Mouse (Mus musculus) forebrain, postnatal 0 days (tissue): Measurements from ENCODE around the gene Actg2. TPM values are rescaled to one million over a fixed set of nuclear protein-coding genes. Genes with fewer than 3 reads are reported as not detected.
A peak's percentile ranks its signal among the peaks of the same experiment; 100 is the strongest.
"Not testable (repeated sequence)": the region's sequence is repeated elsewhere in the genome, so short reads cannot be mapped to it uniquely, and the experiment has no call there.

ENCODE experiments used
- ATAC-seq: fragments of 200-750 bp; cut with Nextera tagmentation; 2 replicates; pipeline ENCODE4 v1.8.0; 2017; ENCODE audit warnings: mild to moderate bottlenecking, moderate library complexity
- DNase-seq: peaks from one replicate; pipeline ENCODE4 v3.0.0-alpha.2; 2015
- H3K27ac ChIP-seq: fragments of 300-500 bp; sonication (generic); 2 replicates; pipeline ENCODE4 v1.5.1; 2014; ENCODE audit warnings: low read depth, mild to moderate bottlenecking, antibody characterized with exemption, low read length, moderate library complexity, mixed read lengths
- H3K27me3 ChIP-seq: fragments of 300-500 bp; sonication (generic); 2 replicates; pipeline ENCODE4 v1.6.1; 2014; ENCODE audit warnings: mild to moderate bottlenecking, low read length, mixed read lengths; ENCODE audit not compliant: insufficient read depth
- H3K36me3 ChIP-seq: fragments of 300-500 bp; sonication (generic); 2 replicates; pipeline ENCODE4 v1.6.1; 2014; ENCODE audit warnings: mild to moderate bottlenecking, moderate library complexity; ENCODE audit not compliant: insufficient read depth
- H3K4me1 ChIP-seq: fragments of 300-500 bp; sonication (generic); 2 replicates; pipeline ENCODE4 v1.6.1; 2014; ENCODE audit warnings: antibody characterized with exemption; ENCODE audit not compliant: insufficient read depth
- H3K4me2 ChIP-seq: fragments of 300-500 bp; sonication (generic); 2 replicates; pipeline ENCODE4 v1.6.1; 2014; ENCODE audit warnings: low read depth, mild to moderate bottlenecking, moderate library complexity
- H3K4me3 ChIP-seq: fragments of 300-500 bp; sonication (generic); 2 replicates; pipeline ENCODE4 v1.5.1; 2014; ENCODE audit warnings: low read depth, low read length, mixed read lengths
- H3K9ac ChIP-seq: fragments of 300-500 bp; sonication (generic); 2 replicates; pipeline ENCODE4 v1.6.1; 2014; ENCODE audit warnings: mild to moderate bottlenecking
- H3K9me3 ChIP-seq: fragments of 300-500 bp; sonication (generic); 2 replicates; pipeline ENCODE4 v1.6.1; 2016; ENCODE audit warnings: low read length
- CTCF ChIP-seq: sonication (generic); IDR thresholded peaks from 2 replicates; pipeline ENCODE4 v1.5.1; 2016; ENCODE audit warnings: antibody characterized with exemption, control low read depth, low read depth
- WGBS: fragments of 180-500 bp; shearing (Covaris S2); extraction: QIAGEN DNeasy Blood & Tissue Kit; methylation state at CpG from one replicate; pipeline ENCODE4 v1.1.7; 2014; 5-methylcytosine and 5-hydroxymethylcytosine counted together
- polyA plus RNA-seq: library from polyadenylated mRNA; unstranded; fragments of >200 nt; fragmentation: Nextera tagmentation; extraction: Ambion mirVana; gene quantifications from 2 replicates; pipeline ENCODE4 v1.2.1, GENCODE M21; 2015
- total RNA-seq: library from RNA; depleted of rRNA; stranded (reverse); fragments of >200 nt; gene quantifications from 2 replicates; pipeline ENCODE4 v1.2.3, GENCODE M21; 2014; rRNA removed

The Actg2 gene
- 0.38 and 2.2 TPM in 2 replicates for total RNA-seq
- 1.0 and 1.6 TPM in 2 replicates for polyA plus RNA-seq

DNA sequence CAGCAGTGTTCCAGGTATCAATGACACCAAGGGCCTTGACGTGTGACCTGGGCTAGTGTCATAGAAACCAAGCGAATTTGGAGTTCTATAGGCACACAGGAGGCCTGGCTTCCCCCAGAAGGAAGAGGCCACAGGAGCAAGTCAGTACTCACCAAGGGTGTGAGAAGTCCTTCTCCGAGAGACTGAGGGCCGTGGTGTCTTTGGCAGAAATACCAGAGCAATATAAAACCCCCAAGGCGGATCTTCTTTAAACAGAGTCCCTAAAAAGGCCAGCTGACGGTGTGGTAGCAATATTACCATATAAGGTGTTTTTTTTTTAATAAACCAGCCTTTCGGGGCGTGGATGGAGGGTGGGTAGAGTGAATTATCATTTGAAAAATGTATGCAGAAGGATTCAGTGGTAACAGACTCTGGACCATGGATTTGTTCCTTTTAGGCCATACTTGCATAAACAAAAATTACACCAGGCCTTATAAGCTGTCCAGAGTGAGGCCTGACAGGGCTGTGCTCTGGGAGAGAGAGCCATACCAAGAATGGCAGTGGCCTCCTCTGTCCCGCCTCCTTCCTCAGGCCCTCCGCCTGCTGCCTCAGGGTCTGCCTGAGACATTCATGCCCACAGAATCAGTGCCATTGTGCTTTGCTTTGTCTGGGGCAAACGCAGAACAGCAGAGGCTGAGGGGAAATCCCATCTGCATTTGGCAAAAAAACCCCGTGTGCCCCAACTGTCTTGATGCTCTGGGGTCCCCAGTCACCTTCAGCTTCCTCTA, at the start of gene Actg2:
Gene Actg2 (minus strand): TSS at position 238 of the 767 bp plus-strand sequence.
- ATAC-seq: no peak
- WGBS: 61% methylated on average over 12 of the region's 12 CpGs
- no peaks in the 10 kb centered on the region for H3K27me3 ChIP-seq

DNA sequence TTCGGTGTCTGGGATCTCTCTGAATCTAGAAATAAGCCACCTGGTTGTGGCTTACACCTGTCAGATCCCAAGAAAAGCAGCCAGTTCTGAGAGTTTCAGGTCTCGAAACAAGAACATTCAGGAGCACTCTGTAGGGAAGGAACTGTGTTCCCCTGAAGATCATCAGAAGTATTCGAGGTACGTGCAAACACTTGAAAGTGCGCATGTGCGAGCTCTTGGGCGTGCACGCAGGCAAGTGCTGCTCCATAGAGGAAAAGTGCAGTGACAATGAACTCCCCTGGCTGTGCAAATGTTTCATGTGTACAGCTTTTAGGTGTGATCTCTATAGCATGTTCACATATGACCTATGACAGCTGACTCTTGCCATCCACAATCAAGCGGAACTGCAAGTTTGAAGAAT, 49.3 kb upstream of the Actg2 start:
- H3K4me2 ChIP-seq, H3K4me3 ChIP-seq, H3K27ac ChIP-seq, DNase-seq, H3K9ac ChIP-seq, H3K9me3 ChIP-seq, H3K4me1 ChIP-seq, H3K36me3 ChIP-seq, H3K27me3 ChIP-seq, ATAC-seq: not testable (repeated sequence)
- 88% methylated on average over 9 of the region's 9 CpGs for WGBS

More for the DNA sequence above, at the start of gene Actg2:
- no peak for TF ChIP-seq CTCF
- H3K27ac ChIP-seq: no peak within 1 kb of the TSS
- DNase-seq: no peak
- no peak within 1 kb of the TSS for H3K9ac ChIP-seq
- H3K4me2 ChIP-seq: no peak within 1 kb of the TSS
- H3K36me3 ChIP-seq: no peaks in the 10 kb centered on the region
- no peak within 1 kb of the TSS for H3K4me3 ChIP-seq
- H3K4me1 ChIP-seq: no peaks in the 10 kb centered on the region
- no peaks in the 10 kb centered on the region for H3K9me3 ChIP-seq

- Histone ChIP-seq H3K4me3 (no peak overlapping the region), H3K27ac (no peak overlapping the region), H3K36me3 (no peaks in the 10 kb centered on the region), H3K4me2 (no peak overlapping the region), H3K9me3 (no peaks in the 10 kb centered on the region), H3K4me1 (no peaks in the 10 kb centered on the region), H3K9ac (no peak overlapping the region), H3K27me3 (peaks cover 2% of the 10 kb centered on the region; the same call in 1 of the 2 replicates)
- ATAC-seq (no peak), DNase-seq (no peak)
- no peak for TF ChIP-seq CTCF
- 69% methylated on average over 2 of the region's 2 CpGs for WGBS
Measured at GRCm38 (mm10) chr6:83583591-83583990, 47.5 kb upstream of the Actg2 start.

DNA sequence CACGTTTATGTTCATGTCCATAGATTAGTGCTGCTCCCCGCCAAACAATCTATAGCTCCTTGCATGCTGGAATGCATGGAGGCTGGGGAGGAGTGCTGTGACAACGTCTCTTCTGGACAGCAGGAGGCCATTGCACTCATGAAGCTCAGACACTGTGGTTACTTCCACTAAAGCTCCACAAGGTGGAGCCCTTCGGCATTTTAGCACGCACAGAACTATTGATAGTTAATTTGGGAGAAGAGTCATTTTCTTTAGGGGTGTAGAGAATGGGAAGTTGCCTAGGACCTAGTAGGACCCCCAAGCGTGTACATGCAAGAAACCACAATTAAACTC, 46.8 kb upstream of the Actg2 start:
- Histone ChIP-seq H3K36me3 (no peaks in the 10 kb centered on the region), H3K9me3 (no peaks in the 10 kb centered on the region), H3K4me1 (no peaks in the 10 kb centered on the region), H3K27me3 (peaks cover 5% of the 10 kb centered on the region; the same call in 1 of the 2 replicates), H3K4me2 (peak overlapping the region; percentile 5; the same call in 1 of the 2 replicates), H3K9ac (0 out of 2 replicates have a peak overlapping the region, but pooled peaks have one; percentile 2), H3K27ac (no peak overlapping the region), H3K4me3 (no peak overlapping the region)
- DNase-seq (peak; percentile 84), ATAC-seq (peak; percentile 91)
- 1% methylated on average over 6 of the region's 6 CpGs for WGBS
- peak; percentile 91 for TF ChIP-seq CTCF

DNA sequence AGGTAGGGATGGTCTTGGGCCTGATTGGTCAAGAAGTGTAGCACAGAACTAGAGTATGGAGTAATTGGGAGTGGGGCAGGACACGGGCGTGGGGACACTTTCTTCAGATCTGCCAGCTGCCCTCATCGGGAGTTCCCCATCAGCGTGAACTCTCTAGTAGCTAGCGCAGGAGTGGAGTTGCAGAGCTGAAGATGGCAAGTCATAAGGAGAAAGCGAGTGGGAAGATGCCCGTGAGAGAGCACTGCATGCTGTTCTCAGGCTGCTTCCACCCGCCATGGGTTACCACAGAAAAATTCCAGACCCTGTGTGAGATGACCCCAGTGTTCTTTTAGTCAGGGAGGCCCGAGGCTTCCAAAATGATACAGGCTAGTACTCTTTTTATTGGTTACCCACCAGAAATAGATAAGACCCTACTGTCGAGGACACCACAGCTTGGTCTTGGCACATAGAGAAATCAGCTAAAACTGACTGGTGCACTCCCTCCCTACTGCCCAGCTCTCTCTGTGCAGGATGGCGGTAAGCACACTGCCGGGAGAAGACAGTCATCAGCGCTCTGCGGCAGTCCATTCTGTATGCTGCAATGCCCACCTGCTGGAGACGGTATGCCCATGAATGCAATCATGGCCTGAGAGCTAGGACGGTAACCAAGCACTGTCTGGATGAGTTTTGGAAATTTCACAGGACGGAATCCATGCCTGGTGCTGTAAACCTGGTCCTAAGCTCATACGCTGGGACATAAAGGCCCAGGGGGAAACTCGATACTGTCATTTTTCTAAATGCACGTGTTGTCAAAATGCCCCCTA, 46.3 kb upstream of the Actg2 start:
- peak overlapping the region; percentile 5; the same call in 1 of the 2 replicates for H3K4me2 ChIP-seq
- peak; percentile 45 for ATAC-seq
- H3K9ac ChIP-seq: 0 out of 2 replicates have a peak overlapping the region, but pooled peaks have one; percentile 2
- no peaks in the 10 kb centered on the region for H3K36me3 ChIP-seq
- H3K27ac ChIP-seq: no peak overlapping the region
- no peak for TF ChIP-seq CTCF
- 46% methylated on average over 20 of the region's 20 CpGs for WGBS
- no peaks in the 10 kb centered on the region for H3K9me3 ChIP-seq
- DNase-seq: no peak
- H3K27me3 ChIP-seq: peaks cover 5% of the 10 kb centered on the region; the same call in 1 of the 2 replicates
- no peaks in the 10 kb centered on the region for H3K4me1 ChIP-seq
- H3K4me3 ChIP-seq: no peak overlapping the region

GRCm38 (mm10) chr6:83577534-83577933, 41.5 kb upstream of the Actg2 start:
- Histone ChIP-seq H3K4me2 (no peak overlapping the region), H3K36me3 (no peaks in the 10 kb centered on the region)
- DNase-seq: no peak

GRCm38 (mm10) chr6:83575609-83576008, 39.5 kb upstream of the Actg2 start:
- Histone ChIP-seq H3K9me3 (no peaks in the 10 kb centered on the region), H3K4me3 (no peak overlapping the region), H3K4me1 (peaks cover 7% of the 10 kb centered on the region; the same call in 1 of the 2 replicates), H3K27ac (no peak overlapping the region), H3K4me2 (no peak overlapping the region), H3K27me3 (peaks cover 8% of the 10 kb centered on the region; the same call in 1 of the 2 replicates), H3K9ac (no peak overlapping the region), H3K36me3 (no peaks in the 10 kb centered on the region)
- ATAC-seq (no peak), DNase-seq (no peak)
- 84% methylated on average over 4 of the region's 4 CpGs for WGBS
- TF ChIP-seq CTCF: no peak

More at GRCm38 (mm10) chr6:83577534-83577933, 41.5 kb upstream of the Actg2 start:
- TF ChIP-seq CTCF: no peak
- Histone ChIP-seq H3K4me1 (no peaks in the 10 kb centered on the region), H3K27ac (no peak overlapping the region), H3K27me3 (peaks cover 8% of the 10 kb centered on the region; the same call in 1 of the 2 replicates), H3K9me3 (no peaks in the 10 kb centered on the region), H3K4me3 (no peak overlapping the region), H3K9ac (no peak overlapping the region)
- no peak for ATAC-seq
